Mouse (Mus musculus): ENCODE results near the gene Klrb1c.

DNA sequence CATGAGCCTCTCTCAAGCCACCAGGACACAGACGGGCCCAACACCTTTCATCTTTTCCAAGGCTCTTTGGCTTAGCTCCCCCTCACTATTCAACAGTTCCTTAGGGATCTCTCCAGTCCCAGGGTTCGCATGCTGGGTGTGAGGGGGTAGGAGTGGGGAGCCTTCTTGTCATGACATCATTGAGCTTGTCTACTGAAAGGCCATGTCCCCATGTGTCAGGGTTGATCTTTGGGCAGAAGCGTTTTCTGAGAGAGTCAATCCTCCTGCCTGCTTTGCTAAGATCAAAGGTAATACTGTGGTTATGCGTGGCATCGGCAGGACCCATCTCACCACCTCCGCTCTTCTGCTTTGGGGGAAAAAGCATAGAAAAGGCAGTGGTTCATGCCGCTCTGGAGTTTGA lies 51.6 kb downstream of the Klrb1c start:
- no peak for TF ChIP-seq CTCF (IDR thresholded peaks at IDR 0.05; ENCODE audit: low read depth, low read length)
- no peak for TF ChIP-seq POLR2A (IDR thresholded peaks at IDR 0.05; ENCODE audit: insufficient read depth, low read length)
- TF ChIP-seq EP300 (IDR thresholded peaks at IDR 0.05; ENCODE audit: insufficient read depth, low read depth, low read length): no peak

Measured in ES-Bruce4 (cell line).